Mouse (Mus musculus) myocyte (in vitro differentiated cells): ENCODE data around the gene Ptch2.

Source experiments
- MYOD1 ChIP-seq, 3 experiments: IDR thresholded peaks; one replicate each; pipeline ENCODE4 v1.6.1; 2011; ENCODE audit warnings: control low read depth in 2 of 3, low read depth in 2 of 3, mild to moderate bottlenecking in 2 of 3, moderate library complexity in 1 of 3; ENCODE audit not compliant: insufficient read length in 2 of 3, control insufficient read depth in 1 of 3
- POLR2A ChIP-seq: IDR thresholded peaks from one replicate; pipeline ENCODE4 v1.6.1; 2011; ENCODE audit warnings: low read depth, mild to moderate bottlenecking, control low read depth, moderate library complexity; ENCODE audit not compliant: insufficient read length
- POLR2AphosphoS2 ChIP-seq: IDR thresholded peaks from one replicate; pipeline ENCODE4 v1.6.1; 2011; ENCODE audit warnings: low read depth, control low read depth; ENCODE audit not compliant: insufficient read length
- REST ChIP-seq: IDR thresholded peaks from one replicate; pipeline ENCODE4 v1.6.1; 2011; ENCODE audit warnings: mild to moderate bottlenecking, control low read depth, moderate library complexity; ENCODE audit not compliant: insufficient read depth, insufficient read length
- TCF12 ChIP-seq: IDR thresholded peaks from one replicate; pipeline ENCODE4 v1.6.1; 2011; ENCODE audit warnings: mild to moderate bottlenecking, control low read depth; ENCODE audit not compliant: poor library complexity, insufficient read depth, severe bottlenecking
- TCF3 ChIP-seq: IDR thresholded peaks from one replicate; pipeline ENCODE4 v1.6.1; 2011; ENCODE audit warnings: low read depth, control low read depth; ENCODE audit not compliant: insufficient read length

- TF ChIP-seq MYOD1 (IDR thresholded peaks at IDR 0.05; ENCODE audit: control insufficient read depth in 1 of 3, insufficient read length in 2 of 3, low read depth in 2 of 3) (no peak), POLR2A (no peak), TCF3 (no peak), TCF12 (no peak), POLR2AphosphoS2 (no peak), REST (no peak)
Measured at GRCm38 (mm10) chr4:117161183-117161582, 65.3 kb downstream of the Ptch2 start.
